Mouse (Mus musculus) ES-Bruce4 (cell line): ENCODE data around the gene Ccl2.

Experiments used
- CTCF ChIP-seq: IDR thresholded peaks from one replicate; pipeline ENCODE4 v1.8.1; 2011; ENCODE audit warnings: low read depth, low read length
- EP300 ChIP-seq: IDR thresholded peaks from 2 replicates; pipeline ENCODE4 v1.6.1; 2011; ENCODE audit warnings: low read depth, low read length; ENCODE audit not compliant: insufficient read depth
- POLR2A ChIP-seq: IDR thresholded peaks from one replicate; pipeline ENCODE4 v1.8.1; 2011; ENCODE audit warnings: low read length; ENCODE audit not compliant: insufficient read depth

GRCm38 (mm10) chr11:82071076-82071475 lies 35.7 kb downstream of the Ccl2 start:
- TF ChIP-seq CTCF (no peak), POLR2A (no peak), EP300 (no peak)
